In the genomic region with DNA sequence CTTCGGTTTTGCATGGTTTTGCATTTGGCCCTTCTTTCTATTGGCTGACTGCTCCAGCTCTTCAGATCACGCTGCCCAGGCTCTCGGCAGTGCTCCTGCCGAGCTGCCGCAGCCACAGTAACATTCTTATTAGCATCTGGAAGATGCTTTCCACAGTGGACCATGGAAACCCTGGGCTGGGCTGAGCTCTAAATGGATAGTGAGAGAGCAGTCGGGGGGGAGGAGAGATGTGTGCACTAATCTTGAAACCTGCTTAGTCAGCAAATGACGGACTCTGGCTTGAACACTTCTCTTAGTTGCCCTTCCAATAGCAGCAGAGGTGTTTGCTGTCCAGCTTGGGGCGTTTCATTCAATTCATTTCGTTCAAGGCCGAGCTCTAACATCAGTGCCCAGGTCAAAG, we compare ENCODE assay signal across 9 mouse cellular contexts. TPM values are rescaled to one million over a fixed set of nuclear protein-coding genes. Genes with fewer than 3 reads are reported as not detected.
DNase-seq lines count a peak whose midpoint lies in the region; ATAC-seq and TF ChIP-seq lines count a peak whose summit lies in the region.
"Had no signal": no experiment of that assay in that cellular context is flagged by ENCODE, and none has a peak within 500 bp of the region (broad histone marks: within the 10 kb centered on the region; RNA-seq: fewer than 3 reads in every experiment).

No protein-coding gene starts in this region.

- intact Hi-C loops in heart, postnatal 14 days (cut with DNase I): no loop called here

- H3K9me3 ChIP-seq in heart, postnatal 0 days (replicated peaks; ENCODE audit: control insufficient read depth, low read length): no peaks in the 10 kb centered on the region
- H3K9me3 ChIP-seq in midbrain, embryonic 12.5 days: no peaks in the 10 kb centered on the region
- no peaks in the 10 kb centered on the region for H3K9me3 ChIP-seq in intestine, embryonic 15.5 days

- H3K27ac ChIP-seq in heart, postnatal 0 days (ENCODE audit: low read depth): no peak overlapping the region
- H3K27ac ChIP-seq in midbrain, embryonic 12.5 days (replicated peaks): no peak overlapping the region
- no peak overlapping the region for H3K27ac ChIP-seq in intestine, embryonic 15.5 days

- peak overlapping the region; percentile 45 for H3K4me2 ChIP-seq in heart, postnatal 0 days (ENCODE audit: low read depth, low read length)
- H3K4me2 ChIP-seq in midbrain, embryonic 12.5 days (replicated peaks): peak overlapping the region; percentile 27
- H3K4me2 ChIP-seq in intestine, embryonic 15.5 days (replicated peaks): no peak overlapping the region

- no peaks in the 10 kb centered on the region for H3K27me3 ChIP-seq in heart, postnatal 0 days (ENCODE audit: control insufficient read depth, insufficient read depth, low read length)
- no peaks in the 10 kb centered on the region for H3K27me3 ChIP-seq in midbrain, embryonic 12.5 days
- no peaks in the 10 kb centered on the region for H3K27me3 ChIP-seq in intestine, embryonic 15.5 days (replicated peaks)

- H3K4me1 ChIP-seq in heart, postnatal 0 days (ENCODE audit: control insufficient read depth, insufficient read depth): peaks cover 12% of the 10 kb centered on the region; the same call in 1 of the 2 replicates
- H3K4me1 ChIP-seq in midbrain, embryonic 12.5 days: no peaks in the 10 kb centered on the region
- H3K4me1 ChIP-seq in intestine, embryonic 15.5 days (replicated peaks): no peaks in the 10 kb centered on the region

- WGBS in heart, postnatal 0 days: 50% methylated on average over 10 of the region's 10 CpGs
- WGBS in midbrain, embryonic 12.5 days: 39% methylated on average over 10 of the region's 10 CpGs
- WGBS in intestine, embryonic 15.5 days: 55% methylated on average over 10 of the region's 10 CpGs

- TF ChIP-seq EP300 in heart, postnatal 0 days (IDR thresholded peaks at IDR 0.05; ENCODE audit: low read depth): no peak

- H3K4me3 ChIP-seq in heart, postnatal 0 days (ENCODE audit: low read depth, low read length): peak overlapping the region; percentile 13; the same call in 1 of the 2 replicates
- no peak overlapping the region for H3K4me3 ChIP-seq in midbrain, embryonic 12.5 days
- H3K4me3 ChIP-seq in intestine, embryonic 15.5 days (replicated peaks): no peak overlapping the region

- no peak for DNase-seq in heart, postnatal 0 days (ENCODE audit: low spot score)
- no peak for DNase-seq in heart, postnatal 14 days
- peak; percentile 23 for DNase-seq in embryo, embryonic 10.5 days (ENCODE audit: low spot score)
- no peak for DNase-seq in layer of hippocampus, adult 11-12 months (ENCODE audit: low spot score)
- DNase-seq: lung, postnatal 4 days had no signal

- TF ChIP-seq CTCF in heart, postnatal 0 days (IDR thresholded peaks at IDR 0.05; ENCODE audit: low read depth): no peak

- no peak for ATAC-seq in heart, postnatal 0 days (ENCODE audit: insufficient read depth, low read depth)
- ATAC-seq in erythroblast, adult 5-6 weeks (replicated peaks; ENCODE audit: low FRiP score, poor library complexity, severe bottlenecking): peak; percentile 74; the same call in 1 of the 2 replicates
- ATAC-seq in midbrain, embryonic 12.5 days (ENCODE audit: low FRiP score, low read depth): peak; percentile 56; the same call in 1 of the 2 replicates
- ATAC-seq in intestine, embryonic 15.5 days: no peak
- no peak for ATAC-seq in CD4-positive, CD25-positive, alpha-beta regulatory T cell, adult 4 months

- H3K9ac ChIP-seq in heart, postnatal 0 days (replicated peaks; ENCODE audit: low read depth, low read length): no peak overlapping the region
- H3K9ac ChIP-seq in midbrain, embryonic 12.5 days (replicated peaks): no peak overlapping the region
- H3K9ac ChIP-seq in intestine, embryonic 15.5 days: no peak overlapping the region

- no peaks in the 10 kb centered on the region for H3K36me3 ChIP-seq in heart, postnatal 0 days (replicated peaks; ENCODE audit: control insufficient read depth, insufficient read depth, low read length)
- H3K36me3 ChIP-seq in midbrain, embryonic 12.5 days: no peaks in the 10 kb centered on the region
- no peaks in the 10 kb centered on the region for H3K36me3 ChIP-seq in intestine, embryonic 15.5 days

RNA-seq across cellular contexts. Expression of gene Picalm, which starts 30.8 kb away (rescaled TPM):
- 169 and 208 TPM in 2 replicates for total RNA-seq in heart, postnatal 0 days (2014; rRNA removed; ENCODE audit: low replicate concordance)
- polyA plus RNA-seq in heart, postnatal 0 days (2015; fragmentation: Nextera tagmentation; extraction: Ambion mirVana): 25.2 and 29.2 TPM in 2 replicates
- total RNA-seq in heart, postnatal 14 days (2021): 100 to 1,000 TPM; 167 to 180 TPM
- 800 and 869 TPM in 2 replicates for total RNA-seq in erythroblast, adult 5-6 weeks (2015; ENCODE audit: low replicate concordance)
- total RNA-seq in erythroblast, adult 5-6 weeks (2017; ENCODE audit: low replicate concordance): 1,037 and 1,102 TPM in 2 replicates
- 44.5 and 53.2 TPM in 2 replicates for polyA plus RNA-seq in midbrain, embryonic 12.5 days (2016; fragmentation: Nextera tagmentation; extraction: Ambion mirVana)
- polyA plus RNA-seq in intestine, embryonic 15.5 days (2015; fragmentation: Nextera tagmentation; extraction: Ambion mirVana): 30.8 and 33.3 TPM in 2 replicates
- 10 to 100 TPM; 49.0 to 71.7 TPM for polyA plus RNA-seq in CD4-positive, CD25-positive, alpha-beta regulatory T cell, adult 4 months (2017; shearing (Covaris generic))

Comparison
In these comparisons a context has a peak if more than half of its experiments do, and no peak if none do; other contexts are left out.
1. ATAC-seq: peak in erythroblast, adult 5-6 weeks (single experiment) and midbrain, embryonic 12.5 days (single experiment); none in heart, postnatal 0 days (single experiment), intestine, embryonic 15.5 days (single experiment) and CD4-positive, CD25-positive, alpha-beta regulatory T cell, adult 4 months (single experiment).